Mouse (Mus musculus) G1E (cell line): ENCODE results near the gene Ccdc12. TPM values are rescaled to one million over a fixed set of nuclear protein-coding genes. Genes with fewer than 3 reads are reported as not detected.
"Not testable (repeated sequence)": the region's sequence is repeated elsewhere in the genome, so short reads cannot be mapped to it uniquely, and the experiment has no call there.

Source experiments
- ATAC-seq: 2 replicates; pipeline ENCODE4 v1.8.0; 2016; ENCODE audit warnings: mild to moderate bottlenecking; ENCODE audit not compliant: insufficient number of reproducible peaks, poor library complexity, low FRiP score, severe bottlenecking; ENCODE audit errors: extremely low read depth
- DNase-seq: peaks from one replicate; pipeline ENCODE4 v3.0.0; 2012; ENCODE audit warnings: low spot score
- H3K27me3 ChIP-seq: 2 replicates; pipeline ENCODE4 v1.6.1; 2012; ENCODE audit warnings: mild to moderate bottlenecking, low read length, inconsistent platforms; ENCODE audit not compliant: insufficient read depth
- H3K36me3 ChIP-seq: replicated peaks from 2 replicates; pipeline ENCODE3; 2012; ENCODE audit warnings: mild to moderate bottlenecking, inconsistent platforms
- H3K4me1 ChIP-seq: 2 replicates; pipeline ENCODE4 v1.6.1; 2012; ENCODE audit warnings: low read depth, low read length, inconsistent platforms, mixed read lengths; ENCODE audit not compliant: insufficient read depth
- H3K4me3 ChIP-seq: 2 replicates; pipeline ENCODE4 v1.5.1; 2012; ENCODE audit warnings: low read depth, mild to moderate bottlenecking, inconsistent platforms, low read length, moderate library complexity, mixed read lengths
- H3K9me3 ChIP-seq: replicated peaks from 2 replicates; pipeline ENCODE4 v1.6.1; 2012; ENCODE audit warnings: inconsistent platforms
- CTCF ChIP-seq: IDR thresholded peaks from 2 replicates; pipeline ENCODE4 v1.5.1; 2012; ENCODE audit warnings: low read depth, low read length, inconsistent platforms, mixed read lengths
- GATA1 ChIP-seq: IDR thresholded peaks from 2 replicates; pipeline ENCODE4 v1.6.1; 2012; ENCODE audit warnings: borderline replicate concordance, low read length, inconsistent platforms, mixed read lengths
- GATA2 ChIP-seq: IDR thresholded peaks from 2 replicates; pipeline ENCODE4 v1.6.1; 2012; ENCODE audit warnings: low read depth, low read length, inconsistent platforms, borderline replicate concordance
- POLR2AphosphoS5 ChIP-seq: IDR thresholded peaks from 2 replicates; pipeline ENCODE4 v1.6.1; 2012; ENCODE audit warnings: low read depth, low read length, inconsistent platforms; ENCODE audit not compliant: insufficient replicate concordance
- TAL1 ChIP-seq: conservative IDR thresholded peaks from 2 replicates; pipeline ENCODE4 v1.6.1; 2012; ENCODE audit warnings: low read depth, low read length, inconsistent platforms, mixed read lengths
- polyA plus RNA-seq: library from polyadenylated mRNA; stranded (reverse); fragments of >175 nt; gene quantifications from 2 replicates; pipeline ENCODE4 v1.2.3, GENCODE M21; 2012
- total RNA-seq, 2 experiments: library from RNA; stranded (forward) in 1 of 2; stranded (reverse) in 1 of 2; fragments of 200-1000 nt in 1 of 2; fragments of >200 nt in 1 of 2; fragmentation: Nextera tagmentation in 1 of 2; gene quantifications; 2 replicates each; pipeline ENCODE4 v1.2.3; 2014 to 2017

Ccdc12 gene
- total and polyA plus RNA-seq, 3 experiments, result 36.2 to 331 (median 202) TPM

DNA sequence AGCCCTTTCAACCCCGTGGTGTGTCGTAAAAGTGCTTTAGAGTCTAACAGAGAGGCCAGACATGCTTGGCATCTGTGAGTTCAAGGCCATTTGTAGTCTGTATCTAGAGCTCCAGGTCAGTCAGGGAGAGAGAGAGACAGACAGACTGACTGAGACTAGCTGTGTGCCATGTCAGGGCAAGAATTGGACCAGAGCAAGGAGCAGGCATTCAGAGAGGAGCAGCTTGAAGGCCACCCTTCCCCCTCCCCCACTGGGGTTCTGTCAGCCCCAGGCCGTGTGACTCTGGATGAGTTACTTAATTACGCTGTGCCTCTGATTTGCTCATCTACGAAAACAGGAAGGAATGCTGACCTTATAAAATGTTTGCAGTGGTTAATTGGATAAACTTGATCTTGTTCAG lies 26.0 kb downstream of the Ccdc12 start:
- H3K27me3 ChIP-seq, result no peaks in the 10 kb centered on the region
- H3K9me3 ChIP-seq, result no peaks in the 10 kb centered on the region
- ATAC-seq, result no peak
- H3K36me3 ChIP-seq, result peaks cover 80% of the 10 kb centered on the region
- TF ChIP-seq POLR2AphosphoS5, result no peak
- no peak for TF ChIP-seq CTCF
- no peak for TF ChIP-seq GATA1
- no peak for TF ChIP-seq TAL1
- no peak for TF ChIP-seq GATA2
- peaks cover 78% of the 10 kb centered on the region for H3K4me1 ChIP-seq
- no peak for DNase-seq
- no peak overlapping the region; the same call in 1 of the 2 replicates for H3K4me3 ChIP-seq

DNA sequence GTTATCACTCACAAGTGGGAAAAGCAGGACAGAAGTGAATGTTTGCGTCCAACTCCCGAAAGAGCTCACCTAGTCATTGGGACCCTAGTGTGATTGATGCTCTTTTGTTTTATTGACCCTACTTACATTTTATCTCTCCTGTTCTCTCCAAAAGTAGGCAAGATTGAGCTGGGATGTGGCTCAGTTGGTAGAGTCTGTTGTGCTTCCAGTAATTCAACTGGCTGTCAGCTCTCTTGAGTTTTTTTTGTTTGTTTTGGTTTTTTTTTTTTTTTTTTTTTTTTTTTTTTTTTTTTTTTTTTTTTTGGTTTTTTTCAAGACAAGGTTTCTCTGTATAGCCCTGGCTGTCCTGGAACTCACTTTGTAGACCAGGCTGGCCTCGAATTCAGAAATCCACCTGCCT lies 26.4 kb downstream of the Ccdc12 start:
- not testable (repeated sequence) for DNase-seq, ATAC-seq, H3K4me3 ChIP-seq, H3K9me3 ChIP-seq, H3K27me3 ChIP-seq
- peaks cover 78% of the 10 kb centered on the region for H3K36me3 ChIP-seq
- peaks cover 73% of the 10 kb centered on the region for H3K4me1 ChIP-seq

DNA sequence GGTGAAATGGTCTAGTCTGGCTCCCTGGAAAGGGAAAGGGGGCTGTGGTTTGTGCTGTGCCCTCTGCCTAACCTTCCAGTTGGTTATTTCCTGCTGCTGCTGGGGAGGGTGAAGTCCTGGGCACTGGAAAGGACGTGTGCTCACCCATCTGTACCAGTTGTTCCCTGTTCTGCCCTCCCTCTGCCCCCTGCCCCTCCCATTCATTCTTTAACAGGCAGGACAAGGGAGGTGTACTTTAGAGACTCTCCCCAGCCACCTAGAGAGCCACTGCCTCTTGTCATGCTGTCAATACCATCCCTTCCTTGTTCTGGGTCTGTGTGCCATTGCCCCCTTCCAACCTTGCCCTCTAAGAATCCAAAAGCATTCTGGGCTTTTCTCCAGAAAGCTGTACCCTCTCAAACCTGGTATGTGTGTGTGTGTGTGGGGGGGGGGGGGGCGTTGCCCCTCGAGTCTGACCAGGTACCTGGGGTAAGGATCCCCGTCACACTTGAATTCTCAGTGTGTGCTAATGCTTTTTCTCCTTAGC lies 27.3 kb downstream of the Ccdc12 start:
- ATAC-seq, result no peak
- H3K36me3 ChIP-seq, result peaks cover 73% of the 10 kb centered on the region
- no peak for TF ChIP-seq TAL1
- no peak for TF ChIP-seq POLR2AphosphoS5
- no peak for TF ChIP-seq GATA1
- no peak for TF ChIP-seq CTCF
- TF ChIP-seq GATA2, result no peak
- H3K27me3 ChIP-seq, result no peaks in the 10 kb centered on the region
- H3K9me3 ChIP-seq, result no peaks in the 10 kb centered on the region
- H3K4me1 ChIP-seq, result peaks cover 71% of the 10 kb centered on the region
- H3K4me3 ChIP-seq, result no peak overlapping the region
- no peak for DNase-seq

DNA sequence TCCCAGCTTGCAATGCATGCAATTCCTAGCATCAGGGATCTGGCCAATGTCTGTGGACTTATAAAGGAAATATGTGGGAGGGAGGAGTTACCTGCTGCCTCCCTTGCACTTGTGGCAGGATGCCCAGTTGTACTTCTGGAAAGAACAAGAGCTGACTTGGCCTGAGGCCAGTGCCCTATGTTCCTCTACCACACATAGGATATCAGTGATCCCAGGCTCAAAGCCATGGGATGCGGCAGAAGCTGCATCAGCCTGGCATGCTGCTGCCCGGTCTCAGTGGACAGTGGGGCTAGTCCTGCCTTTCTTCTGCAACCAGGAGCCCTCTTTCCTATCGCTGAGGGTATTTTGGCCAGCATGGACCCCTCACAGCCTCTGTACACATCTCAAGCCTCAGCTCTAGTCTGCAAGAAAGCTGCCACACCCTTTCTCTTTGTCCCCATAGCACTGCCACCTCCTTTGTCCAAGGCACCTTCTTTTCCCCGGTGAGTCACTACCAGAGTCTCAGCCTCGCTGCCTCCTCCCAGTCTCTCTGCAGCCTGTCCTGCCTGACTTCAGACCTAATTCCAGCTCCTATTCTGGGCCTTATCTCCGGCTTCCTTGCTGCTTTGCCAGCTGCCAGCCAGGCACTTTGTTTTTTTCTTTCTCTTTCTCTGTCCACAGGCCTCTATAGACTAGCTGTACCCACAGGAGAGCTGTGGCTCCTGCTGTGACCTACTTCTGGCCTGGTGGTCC lies 28.0 kb downstream of the Ccdc12 start:
- Histone ChIP-seq H3K27me3 (no peaks in the 10 kb centered on the region), H3K36me3 (peaks cover 74% of the 10 kb centered on the region), H3K4me3 (no peak overlapping the region), H3K4me1 (peaks cover 69% of the 10 kb centered on the region), H3K9me3 (no peaks in the 10 kb centered on the region)
- no peak for DNase-seq
- no peak for ATAC-seq
- TF ChIP-seq POLR2AphosphoS5 (no peak), GATA1 (no peak), TAL1 (no peak), CTCF (no peak), GATA2 (no peak)

DNA sequence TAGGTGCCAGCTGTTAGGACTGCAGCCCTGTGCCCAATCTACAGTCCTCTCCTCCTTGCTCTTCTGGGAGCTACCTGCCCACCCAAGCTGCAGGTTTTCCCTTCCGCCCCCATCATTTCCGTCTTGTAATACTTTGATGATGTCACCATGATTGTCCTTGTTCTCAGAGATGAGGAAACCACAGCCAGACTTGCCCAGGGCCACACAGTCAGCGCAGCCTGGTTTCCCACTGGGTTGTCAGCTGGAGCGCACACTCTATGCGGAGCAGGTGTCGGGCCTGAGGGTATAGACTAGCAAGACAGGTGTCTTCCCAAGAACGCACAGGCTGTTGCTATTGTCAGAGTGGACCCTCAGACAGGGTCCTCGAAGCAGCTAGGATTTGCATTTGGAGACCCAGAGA lies 28.9 kb downstream of the Ccdc12 start:
- no peak for DNase-seq
- Histone ChIP-seq H3K4me3 (peak overlapping the region; percentile 8; the same call in 1 of the 2 replicates), H3K9me3 (no peaks in the 10 kb centered on the region), H3K27me3 (no peaks in the 10 kb centered on the region), H3K4me1 (peaks cover 65% of the 10 kb centered on the region), H3K36me3 (peaks cover 74% of the 10 kb centered on the region)
- ATAC-seq, result no peak
- TF ChIP-seq TAL1 (no peak), POLR2AphosphoS5 (no peak), GATA1 (no peak), CTCF (no peak), GATA2 (no peak)

DNA sequence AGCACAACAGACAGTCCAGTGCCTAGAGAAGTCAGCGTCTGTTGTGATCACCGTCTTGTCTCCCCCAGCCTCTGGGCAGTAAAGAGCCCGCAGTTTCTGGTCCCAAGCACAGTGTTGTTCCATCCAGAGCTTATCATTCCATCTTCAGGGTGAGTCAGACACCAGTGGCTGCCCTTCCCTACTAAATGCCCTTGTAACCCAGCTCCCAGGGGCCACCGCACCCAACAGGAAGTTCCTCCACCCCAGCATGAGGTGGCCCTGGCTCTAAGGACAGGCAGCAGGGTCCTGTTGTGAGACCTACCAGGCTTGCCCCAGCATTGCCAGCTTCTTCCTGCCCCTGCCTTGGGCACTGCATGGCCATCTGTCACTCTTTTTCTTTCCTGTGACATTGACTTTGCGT lies 29.3 kb downstream of the Ccdc12 start:
- H3K9me3 ChIP-seq, result no peaks in the 10 kb centered on the region
- no peaks in the 10 kb centered on the region for H3K27me3 ChIP-seq
- ATAC-seq (peak; percentile 91), DNase-seq (peak; percentile 58)
- H3K4me1 ChIP-seq, result peaks cover 65% of the 10 kb centered on the region
- peaks cover 77% of the 10 kb centered on the region for H3K36me3 ChIP-seq
- TF ChIP-seq GATA1 (no peak), CTCF (no peak), POLR2AphosphoS5 (no peak), TAL1 (no peak), GATA2 (no peak)
- peak overlapping the region; percentile 45; the same call in 1 of the 2 replicates for H3K4me3 ChIP-seq

DNA sequence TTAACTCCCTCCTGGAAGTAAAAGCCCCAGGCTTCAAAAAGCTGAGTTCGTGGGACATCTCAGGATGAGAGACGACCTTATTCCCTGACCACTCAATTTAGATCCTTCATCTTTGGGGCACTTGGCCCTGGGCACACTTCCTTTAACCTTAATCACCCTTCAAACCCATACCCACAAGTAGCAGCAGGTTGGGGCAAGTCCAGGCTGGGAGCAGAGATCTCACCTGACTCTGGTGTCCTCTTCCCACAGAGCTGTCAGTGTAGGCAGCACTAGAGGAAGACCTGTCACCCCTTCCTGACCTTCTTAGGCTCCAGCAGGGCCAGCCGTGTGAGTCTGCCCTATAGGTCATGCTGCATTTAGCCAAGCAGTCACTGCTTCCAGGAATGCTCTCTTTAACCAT lies 30.2 kb downstream of the Ccdc12 start:
- H3K4me3 ChIP-seq, result no peak overlapping the region
- ATAC-seq (no peak), DNase-seq (no peak)
- peaks cover 57% of the 10 kb centered on the region for H3K4me1 ChIP-seq
- no peak for TF ChIP-seq CTCF
- TF ChIP-seq POLR2AphosphoS5, result no peak
- no peak for TF ChIP-seq GATA2
- TF ChIP-seq TAL1, result no peak
- no peak for TF ChIP-seq GATA1
- no peaks in the 10 kb centered on the region for H3K27me3 ChIP-seq
- H3K9me3 ChIP-seq, result no peaks in the 10 kb centered on the region
- peaks cover 80% of the 10 kb centered on the region for H3K36me3 ChIP-seq
